Mouse (Mus musculus) ovary, postnatal 14 days (tissue): ENCODE data around the gene Tmem256.

Experiments used
- DNase-seq: peaks from one replicate; pipeline ENCODE4 v3.0.0; 2022; ENCODE audit warnings: low spot score

Gene Tmem256

DNA sequence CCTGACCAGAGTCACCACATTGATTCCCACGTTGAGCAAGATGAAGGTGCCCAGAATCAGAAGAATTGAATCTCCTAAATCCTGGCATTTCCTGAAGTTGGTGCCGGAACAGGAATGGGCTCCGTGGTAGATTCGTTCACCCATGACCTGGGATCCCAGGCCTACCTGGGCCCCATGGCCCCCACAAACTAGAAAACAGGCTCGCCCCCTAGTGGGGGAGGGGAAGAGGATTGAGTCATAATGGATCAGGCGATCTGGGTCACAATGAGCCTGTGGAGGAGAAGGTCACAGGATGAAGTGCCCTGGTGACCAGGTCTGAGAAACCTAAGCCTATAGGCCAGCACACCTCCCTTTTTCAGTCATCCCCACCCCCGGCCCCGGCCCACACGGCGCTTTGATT lies 23.2 kb upstream of the Tmem256 start, which contains the start of gene Gm39566:
Gm39566 (minus strand) TSS at position 144 of the 400 bp plus-strand sequence.
- no peak for DNase-seq

- no peak for DNase-seq
Observed at GRCm38 (mm10) chr11:69816520-69816919, 21.8 kb upstream of the Tmem256 start.

- no peak for DNase-seq
Observed at GRCm38 (mm10) chr11:69818365-69818764, 19.9 kb upstream of the Tmem256 start, which contains the start of gene Spem2. TSS of gene Spem2 (minus strand) at chr11:69818465.

DNA sequence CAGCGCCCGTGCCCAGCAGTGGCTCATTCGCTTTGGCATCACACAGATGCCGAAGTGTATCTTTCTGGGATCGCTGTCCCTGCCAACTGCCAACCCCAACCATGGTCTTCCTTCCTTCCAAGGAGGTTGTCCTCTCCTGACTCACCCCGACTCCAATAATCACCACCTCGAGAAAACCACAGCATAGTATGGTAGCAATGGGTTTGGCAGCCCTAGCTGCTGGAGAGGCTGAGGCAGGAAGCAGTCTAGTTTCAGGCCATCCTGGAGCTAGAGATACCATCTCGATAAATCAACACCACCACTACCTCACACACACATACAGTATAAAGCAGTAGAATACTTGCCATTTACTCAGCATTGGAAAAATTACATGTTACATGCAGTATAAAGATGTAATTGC lies 19.4 kb upstream of the Tmem256 start:
- no peak for DNase-seq

GRCm38 (mm10) chr11:69822080-69822479 lies 16.2 kb upstream of the Tmem256 start, which contains the start of gene Spem1:
TSS of gene Spem1 (minus strand) at chr11:69822180.
- DNase-seq = no peak

GRCm38 (mm10) chr11:69823456-69823855 lies 14.9 kb upstream of the Tmem256 start:
- no peak for DNase-seq

GRCm38 (mm10) chr11:69828832-69829231 lies 9.5 kb upstream of the Tmem256 start:
- DNase-seq = no peak

DNA sequence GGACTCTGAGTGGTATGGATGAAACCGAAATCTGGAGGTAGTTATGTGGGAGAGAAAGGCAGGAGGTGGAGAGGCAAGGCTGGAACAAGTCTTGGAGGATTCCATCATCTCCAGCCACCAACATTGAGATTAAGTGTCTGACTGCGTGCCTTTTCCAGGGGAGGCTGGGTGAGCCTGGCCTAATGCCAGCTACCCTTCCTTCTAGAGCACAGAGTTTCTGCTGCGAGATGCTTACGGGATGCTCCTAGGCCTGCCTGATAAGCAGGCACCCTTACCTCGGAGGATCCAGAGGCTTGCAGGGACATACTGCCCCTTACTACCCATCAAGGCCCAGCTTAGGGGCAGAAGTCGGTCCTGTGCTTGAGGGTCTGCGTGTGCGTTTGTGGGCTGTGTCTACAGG lies 4.8 kb upstream of the Tmem256 start:
- no peak for DNase-seq

DNA sequence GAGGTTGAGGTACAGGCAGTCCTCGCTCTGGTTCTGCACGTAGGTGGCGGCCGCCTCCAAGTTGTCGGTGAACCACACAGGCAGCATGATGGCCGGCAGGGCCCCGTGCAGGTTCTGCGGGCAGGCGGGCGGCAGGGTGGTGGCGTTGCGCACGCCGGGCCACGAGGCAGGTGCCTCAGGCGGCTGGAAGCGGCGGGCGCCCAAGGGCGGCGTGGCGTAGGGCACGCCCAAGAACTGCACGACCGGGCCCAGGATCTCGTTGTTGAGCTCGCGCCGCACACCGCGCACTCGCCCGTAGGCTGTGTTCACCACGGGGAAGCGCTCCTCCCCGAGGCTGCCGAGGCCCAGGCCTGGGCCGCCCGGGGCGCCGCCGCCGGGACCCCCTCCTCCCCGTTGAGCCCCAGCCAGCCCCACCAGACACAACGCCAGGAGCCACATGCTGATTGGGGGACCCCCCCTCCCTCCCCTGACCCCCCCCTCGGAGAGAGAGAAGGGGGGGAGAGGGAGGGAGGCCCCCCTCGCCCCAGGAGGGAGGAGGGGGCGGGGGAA lies 4.2 kb upstream of the Tmem256 start:
- DNase-seq = no peak

DNA sequence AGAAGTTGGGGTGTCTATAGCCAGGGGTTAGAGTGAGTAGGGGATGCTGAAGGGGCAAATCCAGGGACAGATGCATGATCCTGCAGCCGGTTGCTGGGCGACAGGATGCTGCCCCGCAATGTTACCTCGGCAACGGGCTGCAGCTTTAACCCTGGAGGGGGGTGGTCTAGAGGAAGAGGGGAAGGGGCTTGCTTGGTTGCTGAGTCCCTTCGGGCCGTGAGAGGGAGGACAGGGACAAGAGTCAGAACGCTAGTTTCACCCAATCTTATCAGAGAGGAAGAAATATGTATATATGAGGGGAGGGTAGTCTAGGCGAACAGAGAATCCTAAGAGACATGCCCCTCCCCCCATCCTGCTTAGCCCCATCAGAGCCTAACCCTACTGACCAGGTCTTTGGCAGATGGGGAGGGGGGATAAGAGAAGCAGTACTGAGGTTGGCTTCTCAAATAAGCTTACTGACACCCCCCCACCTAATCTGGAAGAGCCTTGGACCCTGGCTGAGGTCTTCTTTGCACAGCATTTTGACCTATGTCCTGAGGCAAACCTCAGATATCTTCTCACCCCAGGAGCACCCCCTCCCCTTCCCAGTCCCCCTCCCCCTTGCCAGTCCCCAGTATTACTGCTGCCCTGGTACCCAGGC lies 2.9 kb upstream of the Tmem256 start:
- no peak for DNase-seq

DNA sequence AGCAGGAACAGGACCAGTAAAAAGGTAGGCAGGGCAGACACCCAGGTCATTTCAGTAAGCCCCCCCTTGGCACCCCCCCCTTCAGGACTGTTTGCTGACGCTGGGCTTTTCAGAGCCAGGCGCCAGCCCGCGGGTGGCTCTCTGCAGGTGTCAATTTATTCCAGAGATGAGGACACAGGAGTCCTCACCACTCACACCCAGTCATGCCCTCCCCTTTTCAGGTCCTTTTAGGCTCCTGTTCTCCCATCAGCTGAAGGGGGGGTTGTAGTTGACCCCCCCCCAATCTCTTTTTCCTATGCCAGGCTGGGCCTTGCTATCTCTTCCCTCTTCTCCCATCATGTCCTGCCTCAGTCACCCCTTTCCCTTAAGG lies 2.4 kb upstream of the Tmem256 start:
- DNase-seq = no peak

DNA sequence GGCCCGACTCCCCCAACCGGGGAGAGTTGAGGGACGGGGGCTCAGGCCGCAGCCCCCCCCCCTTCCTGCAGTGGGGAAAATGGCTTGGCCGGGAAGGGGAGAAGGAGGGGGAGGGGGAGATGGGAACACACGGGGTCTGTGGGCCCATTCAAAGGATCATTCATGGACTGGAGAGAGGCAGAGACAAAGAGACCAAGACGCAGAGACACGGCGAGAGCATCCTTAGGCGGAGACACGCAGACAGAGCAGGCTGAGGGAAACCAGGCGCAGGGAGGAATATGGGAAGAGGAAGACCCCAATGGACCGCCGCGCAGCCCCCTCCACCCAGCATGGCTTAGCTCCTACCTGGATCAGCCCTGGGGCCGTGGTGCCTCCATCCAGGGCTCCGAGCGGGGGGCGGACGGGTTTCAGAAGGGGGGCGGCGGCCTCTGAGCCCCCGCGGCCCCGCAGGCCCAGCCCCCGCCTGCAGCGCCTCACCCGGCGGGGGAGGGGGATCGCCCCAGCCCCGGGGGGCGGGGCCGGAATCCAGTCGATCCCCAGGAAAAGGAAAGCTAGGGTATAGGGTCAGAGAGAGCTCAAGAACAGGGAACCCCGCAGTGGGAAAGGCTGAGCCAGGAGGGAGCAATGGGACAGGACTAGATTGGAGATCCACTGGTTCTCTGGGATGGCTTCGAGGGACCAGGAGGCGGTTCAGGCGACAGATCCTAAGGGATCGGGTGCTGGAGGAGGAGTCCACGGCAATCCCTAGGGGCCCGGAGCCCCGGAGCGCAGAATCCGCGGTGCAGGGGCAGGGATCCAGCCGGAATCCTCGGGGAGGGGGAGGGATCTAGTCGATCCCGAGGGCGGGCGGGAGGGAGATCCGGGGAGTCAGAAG lies 1.4 kb upstream of the Tmem256 start:
- no peak for DNase-seq

DNA sequence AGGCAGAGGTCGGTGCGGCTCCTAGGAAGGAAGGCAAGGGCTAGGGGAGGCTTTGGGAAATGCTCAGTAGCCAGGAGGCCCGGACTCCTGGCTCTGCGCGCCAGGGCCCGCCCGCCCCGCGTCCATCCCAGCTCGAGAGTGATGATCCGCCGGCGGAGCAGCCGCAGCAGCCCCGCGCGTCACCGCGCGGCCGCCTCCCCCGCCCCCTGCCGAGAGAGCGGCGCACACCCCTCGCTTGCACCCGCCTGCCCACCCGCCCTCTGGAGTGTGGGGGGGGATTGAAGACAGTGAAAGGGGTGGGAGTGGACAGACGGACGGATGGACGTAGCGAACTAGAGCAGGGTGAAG lies 736 bp upstream of the Tmem256 start, which contains the start of gene Nlgn2:
Nlgn2 (minus strand) TSS at position 181 of the 348 bp plus-strand sequence.
- DNase-seq = no peak

- no peak for DNase-seq
Observed at GRCm38 (mm10) chr11:69838714-69839104, 395 bp downstream of the Tmem256 start.

GRCm38 (mm10) chr11:69846198-69846680 lies 7.9 kb downstream of the Tmem256 start, which contains the start of gene Plscr3:
TSS of gene Plscr3 (plus strand) at chr11:69846376.
- peak; percentile 90 for DNase-seq

GRCm38 (mm10) chr11:69846738-69847688 lies 8.7 kb downstream of the Tmem256 start:
- DNase-seq = no peak

- DNase-seq = no peak
Observed at GRCm38 (mm10) chr11:69848021-69848420, 9.7 kb downstream of the Tmem256 start.

DNA sequence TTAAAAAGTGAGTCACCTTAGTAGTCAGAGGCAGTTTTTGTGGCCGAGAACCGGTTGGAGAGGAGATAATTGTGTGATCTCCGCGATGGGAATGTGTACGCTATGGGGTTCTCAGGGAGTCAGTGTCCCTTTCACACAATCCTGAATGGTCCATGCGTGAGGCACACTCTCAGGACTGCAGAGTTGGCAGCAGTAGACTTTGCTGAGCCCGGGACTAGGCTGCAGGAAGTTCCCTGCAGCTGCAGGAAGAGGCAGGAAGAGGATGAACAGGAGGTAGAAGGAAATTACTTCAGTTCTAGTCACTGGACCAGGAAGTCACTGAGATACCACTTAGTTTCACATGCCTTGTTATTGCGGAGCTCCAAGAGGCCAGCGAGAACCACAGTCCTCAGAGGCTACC lies 10.8 kb downstream of the Tmem256 start:
- no peak for DNase-seq

DNA sequence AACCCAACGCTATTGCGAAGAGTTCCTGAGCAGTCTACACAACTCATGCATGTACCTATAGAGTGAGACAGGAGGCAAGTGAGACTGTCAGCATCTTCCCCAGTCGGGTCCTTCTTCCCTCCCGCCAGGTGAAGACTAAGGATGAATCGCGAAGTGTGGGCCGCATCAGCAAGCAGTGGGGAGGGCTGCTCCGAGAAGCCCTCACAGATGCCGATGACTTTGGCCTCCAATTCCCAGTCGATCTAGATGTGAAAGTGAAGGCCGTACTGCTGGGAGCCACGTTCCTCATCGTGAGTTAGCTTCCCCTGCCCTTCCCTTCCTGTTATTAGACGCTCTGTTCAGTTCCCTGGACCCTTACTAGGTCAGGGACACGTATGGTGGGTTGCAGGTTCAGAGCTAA lies 11.6 kb downstream of the Tmem256 start:
- no peak for DNase-seq

- no peak for DNase-seq
Observed at GRCm38 (mm10) chr11:69850754-69851153, 12.4 kb downstream of the Tmem256 start.

DNA sequence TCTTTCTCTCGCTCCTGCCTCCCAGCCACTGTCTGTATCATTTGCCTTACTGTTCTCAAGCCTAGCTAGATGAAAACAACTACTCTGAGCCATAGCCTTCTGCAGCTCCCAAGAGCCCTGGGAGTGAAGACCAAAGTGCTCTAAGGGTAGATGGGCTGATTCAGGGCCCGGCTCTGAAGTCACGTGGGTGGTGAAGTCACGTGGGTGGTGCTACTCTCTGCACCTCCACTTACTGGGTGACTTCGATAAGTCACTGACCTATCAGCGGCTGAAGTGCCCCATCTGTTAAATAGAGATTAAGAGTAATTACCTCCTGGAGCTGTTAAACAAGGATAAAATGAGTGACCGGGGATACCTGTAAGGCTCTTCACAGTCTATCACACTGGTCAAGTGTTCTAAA lies 15.7 kb downstream of the Tmem256 start:
- no peak for DNase-seq

DNA sequence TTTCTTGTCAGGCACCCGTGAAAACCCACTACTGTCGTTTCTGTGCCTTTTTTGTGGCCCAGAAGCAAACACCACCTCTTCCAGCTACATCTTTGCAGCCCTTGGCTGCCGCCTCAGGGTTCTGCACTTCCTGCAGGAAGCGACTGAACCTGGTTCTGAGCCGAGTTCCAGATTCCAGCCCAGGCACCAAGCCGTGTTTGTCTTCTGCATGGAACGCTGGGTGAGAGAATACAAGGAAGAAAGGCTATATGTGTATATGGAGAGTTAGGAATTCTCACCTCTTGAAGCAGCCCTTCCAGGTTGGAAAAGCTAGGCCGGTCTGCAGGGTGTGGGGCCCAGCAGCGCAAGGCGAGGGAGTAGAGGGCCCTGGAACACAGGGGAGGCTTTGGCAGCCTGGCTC lies 16.4 kb downstream of the Tmem256 start:
- DNase-seq = no peak
